Mouse (Mus musculus): Measurements from ENCODE around the gene 4930432K21Rik.

The 4930432K21Rik gene

GRCm38 (mm10) chr8:84193161-84193560, 45.3 kb downstream of the 4930432K21Rik start:
- DNase-seq: no peak

DNA sequence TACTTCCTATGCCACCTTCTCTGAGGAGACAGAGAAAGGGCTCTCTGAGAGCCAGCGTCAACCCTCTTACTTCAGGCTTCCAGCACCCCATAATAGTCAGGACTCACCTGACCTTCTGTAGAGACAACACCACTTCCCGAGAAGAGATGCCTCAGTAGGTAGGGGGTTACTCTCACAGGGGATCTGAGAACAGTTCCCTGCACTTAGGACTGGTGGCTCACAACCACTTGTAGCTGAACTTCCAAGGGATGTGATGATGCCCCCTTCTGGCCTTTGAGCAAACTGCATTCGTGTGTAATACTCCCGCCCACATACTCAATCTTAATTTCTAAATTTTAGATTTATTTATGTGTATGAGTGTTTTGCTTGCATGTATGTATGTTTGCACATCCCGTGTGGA, 45.7 kb downstream of the 4930432K21Rik start:
- DNase-seq: no peak

GRCm38 (mm10) chr8:84194224-84194743, 46.5 kb downstream of the 4930432K21Rik start:
- no peak for DNase-seq

DNA sequence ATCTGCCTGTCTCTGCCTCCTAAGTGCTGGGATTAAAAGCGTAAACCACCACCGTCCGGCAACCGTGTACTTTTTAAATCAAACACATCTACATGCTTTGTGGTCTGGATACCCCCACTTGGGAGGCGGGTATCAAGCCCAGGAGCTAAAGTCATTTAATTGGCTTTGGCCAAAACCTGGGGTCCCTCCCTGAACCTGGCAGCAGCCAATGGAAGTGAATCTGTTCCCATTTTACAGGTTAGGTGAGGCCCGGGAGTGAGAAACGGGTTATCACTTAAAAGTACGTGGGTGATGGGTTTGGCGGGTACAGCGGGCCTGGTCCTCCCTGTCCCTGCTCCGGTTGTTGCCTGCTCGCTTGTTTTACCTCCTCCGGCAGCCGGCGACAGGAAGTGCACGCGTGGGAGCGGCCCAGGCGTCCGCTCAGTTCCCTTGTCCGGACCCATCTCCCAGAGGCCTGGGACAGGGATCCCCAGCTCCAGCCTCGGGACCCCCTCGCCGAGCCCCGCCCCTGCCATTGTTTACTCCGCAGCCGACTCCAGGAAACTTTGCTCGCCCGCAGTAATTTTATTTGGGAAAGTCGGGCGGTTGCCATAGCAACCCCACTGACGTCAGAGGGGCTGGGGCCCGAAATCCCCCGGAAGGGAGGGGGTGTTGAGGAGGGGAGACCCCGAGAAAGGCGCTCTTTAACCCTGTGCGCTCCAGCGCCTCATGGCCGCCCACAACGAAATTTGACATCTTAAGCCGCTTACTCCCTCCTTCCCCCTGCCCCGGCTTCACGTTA, 49.5 kb downstream of the 4930432K21Rik start:
- DNase-seq: peak; percentile 38 to 53

DNA sequence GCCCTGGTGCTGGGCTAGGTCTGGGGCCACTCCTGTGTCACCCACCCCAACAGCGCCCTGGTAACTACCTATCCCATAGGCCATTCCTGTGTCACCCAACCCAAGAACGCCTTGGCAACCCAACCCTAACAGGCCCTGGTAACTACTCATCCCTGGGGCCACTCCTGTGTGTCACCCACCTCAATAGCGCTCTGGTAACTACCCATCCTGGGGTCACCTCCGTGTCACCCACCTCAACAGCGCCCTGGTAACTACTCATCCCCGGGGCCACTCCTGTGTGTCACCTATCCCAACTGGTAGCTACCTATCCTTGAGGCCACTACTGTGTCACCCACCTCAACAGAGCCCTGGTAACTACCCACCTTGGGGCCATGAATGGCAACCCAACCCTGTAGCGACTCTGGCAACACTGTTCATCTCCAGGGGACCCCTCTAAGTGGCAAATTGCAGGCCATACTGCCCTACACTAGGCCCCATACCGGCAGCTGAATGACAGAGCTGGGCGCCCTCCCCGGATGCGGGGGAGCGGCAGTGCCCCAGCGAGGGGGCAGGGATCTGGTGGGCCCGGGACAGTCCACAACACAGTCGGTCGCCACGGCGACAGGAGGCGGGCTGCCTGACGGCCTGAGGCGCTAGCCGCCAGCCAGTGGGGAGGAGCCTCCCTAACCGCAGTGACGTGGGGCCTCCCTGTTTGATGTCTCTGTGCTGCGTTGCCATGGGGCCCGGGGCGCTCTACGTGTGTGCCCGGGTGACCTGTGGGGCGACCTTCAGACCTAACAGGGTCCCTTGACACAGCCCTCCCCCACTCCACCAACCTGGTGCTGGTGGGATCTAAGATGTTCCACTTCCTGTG, 50.3 kb downstream of the 4930432K21Rik start:
- peak; percentile 48 to 66 for DNase-seq

GRCm38 (mm10) chr8:84198871-84199270, 51.0 kb downstream of the 4930432K21Rik start:
- no peak for DNase-seq

- no peak for DNase-seq
Observed at GRCm38 (mm10) chr8:84199348-84200125, 51.7 kb downstream of the 4930432K21Rik start.

GRCm38 (mm10) chr8:84200126-84200555, 52.3 kb downstream of the 4930432K21Rik start:
- DNase-seq: no peak

DNA sequence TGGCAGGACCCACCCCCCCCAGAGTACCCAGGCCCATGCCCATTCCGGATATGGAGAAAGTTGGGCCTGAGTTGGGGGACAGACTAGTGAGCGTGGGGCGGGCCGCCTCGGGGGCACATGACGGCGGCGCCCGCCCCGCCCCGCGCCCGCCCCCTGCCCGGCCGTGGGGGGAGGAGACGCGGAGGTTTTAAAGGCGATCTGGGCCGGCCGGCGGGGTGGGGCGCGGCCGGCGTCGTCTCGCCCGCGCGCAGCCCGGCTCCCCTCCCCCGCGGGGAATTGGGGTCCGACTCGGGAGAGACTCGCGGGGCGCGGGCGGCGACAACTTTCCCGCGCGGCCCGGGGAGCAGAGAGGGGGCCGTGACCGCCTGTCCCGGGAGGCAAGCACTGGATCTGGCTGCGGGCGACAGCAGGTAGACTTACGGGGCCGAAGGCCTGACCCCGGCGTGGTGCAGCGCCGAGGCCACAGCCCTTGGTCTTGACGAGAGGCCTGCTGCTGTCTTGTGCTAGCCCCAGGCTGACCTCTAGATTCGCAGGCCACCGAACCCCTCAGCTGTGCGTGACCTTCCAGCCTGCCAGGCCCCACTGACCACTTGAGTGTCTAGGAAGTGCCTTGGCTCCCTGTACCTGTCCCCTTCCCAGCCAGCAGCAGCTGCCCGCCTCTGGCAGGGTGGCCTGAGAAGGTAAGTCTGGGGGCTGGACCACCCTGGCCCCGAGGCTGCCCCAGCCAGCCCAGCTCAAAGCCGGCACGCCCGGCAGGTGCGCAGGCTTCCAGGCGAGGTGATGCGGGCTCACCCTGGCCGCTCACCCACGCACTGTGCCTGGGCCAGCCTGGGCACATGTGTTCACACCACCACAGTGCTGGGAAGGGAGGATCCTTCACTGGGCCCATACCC, 53.1 kb downstream of the 4930432K21Rik start:
- DNase-seq: peak in 1 of 2 experiments; percentile 49

DNA sequence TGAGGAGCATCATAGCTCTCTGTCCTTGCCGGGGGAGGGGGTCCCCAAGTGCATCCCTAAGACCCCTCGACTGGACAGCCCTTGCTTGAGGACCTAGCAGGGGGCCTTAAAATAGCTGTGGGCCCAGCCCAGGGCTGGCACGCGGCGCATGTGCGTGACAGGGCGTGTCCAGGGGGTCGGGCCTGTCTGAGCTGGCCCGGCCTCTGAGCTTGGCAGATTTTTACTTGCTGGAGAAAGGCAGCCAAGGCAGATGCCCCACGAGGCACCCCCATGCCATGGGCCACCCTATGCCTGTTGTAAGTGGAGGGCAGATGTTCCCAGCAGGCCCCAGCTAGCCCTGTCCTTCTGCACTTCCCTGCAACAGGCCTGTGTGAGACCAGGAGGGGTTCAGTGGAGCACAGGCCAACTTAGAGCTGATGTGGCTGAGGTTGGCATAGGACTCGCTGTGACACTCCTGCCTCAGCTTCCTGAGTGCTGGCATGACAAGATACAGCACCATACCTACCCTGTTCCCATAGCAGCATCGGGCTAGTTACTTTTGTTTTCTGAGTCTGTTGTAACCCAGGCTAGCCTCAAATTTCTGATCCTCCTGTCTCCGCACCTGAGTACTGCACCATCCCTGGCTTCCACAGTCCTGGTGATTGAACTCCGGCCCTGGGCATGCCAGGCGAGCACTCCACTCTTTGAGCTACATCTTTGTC, 53.9 kb downstream of the 4930432K21Rik start:
- no peak for DNase-seq

DNA sequence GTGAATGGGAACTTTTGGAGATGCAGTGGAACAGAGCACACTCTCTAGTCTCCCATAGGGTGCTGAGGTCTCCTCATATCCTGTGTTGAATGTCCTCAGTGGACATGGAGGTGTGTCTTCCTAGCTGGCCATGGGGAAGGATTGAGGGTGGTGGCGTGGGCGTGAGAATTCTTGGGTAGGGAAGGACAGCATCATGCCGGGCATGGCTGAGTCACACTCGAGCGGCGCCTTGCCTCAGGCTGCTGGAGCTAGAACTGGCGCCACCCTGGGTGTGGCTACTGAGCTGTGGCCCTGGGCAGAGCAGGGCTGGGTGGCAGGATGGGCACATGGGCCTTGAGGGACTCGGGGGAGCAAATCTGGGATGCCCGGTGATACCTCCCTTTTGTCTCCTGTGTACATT, 54.6 kb downstream of the 4930432K21Rik start:
- no peak for DNase-seq

GRCm38 (mm10) chr8:84202938-84203917, 55.4 kb downstream of the 4930432K21Rik start:
- DNase-seq: peak in 1 of 2 experiments; percentile 60

- no peak for DNase-seq
Observed at GRCm38 (mm10) chr8:84203975-84204772, 56.3 kb downstream of the 4930432K21Rik start.

- DNase-seq: no peak
Observed at GRCm38 (mm10) chr8:84205073-84205472, 57.2 kb downstream of the 4930432K21Rik start.

DNA sequence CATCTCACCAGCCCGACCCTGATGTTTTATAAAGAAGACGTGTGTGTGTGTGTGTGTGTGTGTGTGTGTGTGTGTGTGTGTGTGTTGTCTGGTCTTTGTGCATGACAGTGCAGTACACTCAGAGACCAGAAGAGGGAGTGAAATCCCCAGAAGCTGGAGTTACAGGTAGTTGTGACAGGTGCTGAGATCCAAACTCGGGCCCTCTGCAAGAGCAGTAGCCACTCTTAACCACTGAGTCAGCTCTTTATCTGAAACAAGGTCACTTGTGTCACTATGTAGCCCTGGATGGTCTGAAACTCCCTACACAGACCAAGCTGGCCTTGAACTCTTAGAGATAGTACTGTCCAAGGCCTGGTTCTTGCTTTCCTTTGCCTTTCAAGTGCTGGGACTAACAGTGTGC, 58.8 kb downstream of the 4930432K21Rik start:
- DNase-seq: no peak

- DNase-seq: no peak
Observed at GRCm38 (mm10) chr8:84207811-84208210, 60.0 kb downstream of the 4930432K21Rik start.

- no peak for DNase-seq
Observed at GRCm38 (mm10) chr8:84208381-84209380, 60.9 kb downstream of the 4930432K21Rik start.
